Mouse (Mus musculus): Measurements from ENCODE around the gene S100pbp. TPM values are rescaled to one million over a fixed set of nuclear protein-coding genes. Genes with fewer than 3 reads are reported as not detected.
A peak's percentile ranks its signal among the peaks of the same experiment; 100 is the strongest.

S100pbp gene
- polyA plus RNA-seq, 1 experiment from 2014 or later, result 12.3 TPM

- H3K36me3 ChIP-seq, result peaks cover 17% of the 10 kb centered on the region
- H3K9ac ChIP-seq, result peak overlapping the region; percentile 95
- no peaks in the 10 kb centered on the region for H3K27me3 ChIP-seq (replicated peaks)
- H3K4me3 ChIP-seq, result peak overlapping the region; percentile 92
- no peak for ATAC-seq (ENCODE audit: extremely low read depth, insufficient number of reproducible peaks, low FRiP score, low TSS enrichment)
- H3K9me3 ChIP-seq, result no peaks in the 10 kb centered on the region
- WGBS, result 42% methylated on average over 5 of the region's 5 CpGs
- peaks cover 30% of the 10 kb centered on the region for H3K4me1 ChIP-seq
- H3K4me2 ChIP-seq, result peak overlapping the region; percentile 79
- H3K27ac ChIP-seq (replicated peaks), result peak overlapping the region; percentile 93
These were observed 1.4 kb downstream of the S100pbp start for GRCm38 (mm10) chr4:129188041-129188659.

- 69% methylated on average over 1 of the region's 1 CpGs for WGBS
- Histone ChIP-seq H3K9ac (no peak overlapping the region), H3K27me3 (replicated peaks) (no peaks in the 10 kb centered on the region), H3K4me3 (no peak overlapping the region), H3K9me3 (no peaks in the 10 kb centered on the region), H3K27ac (replicated peaks) (no peak overlapping the region), H3K36me3 (peaks cover 82% of the 10 kb centered on the region), H3K4me2 (no peak overlapping the region), H3K4me1 (no peaks in the 10 kb centered on the region)
- no peak for ATAC-seq (ENCODE audit: extremely low read depth, insufficient number of reproducible peaks, low FRiP score, low TSS enrichment)
These were observed 10.0 kb downstream of the S100pbp start for GRCm38 (mm10) chr4:129179560-129179959.

- Histone ChIP-seq H3K4me1 (no peaks in the 10 kb centered on the region), H3K9ac (no peak overlapping the region), H3K27me3 (replicated peaks) (no peaks in the 10 kb centered on the region), H3K27ac (replicated peaks) (no peak overlapping the region), H3K36me3 (peaks cover 85% of the 10 kb centered on the region), H3K9me3 (peaks cover 3% of the 10 kb centered on the region; the same call in 1 of the 2 replicates), H3K4me3 (no peak overlapping the region), H3K4me2 (no peak overlapping the region)
- WGBS, result 80% methylated on average over 1 of the region's 1 CpGs
- ATAC-seq (ENCODE audit: extremely low read depth, insufficient number of reproducible peaks, low FRiP score, low TSS enrichment), result no peak
These were observed 17.0 kb downstream of the S100pbp start for GRCm38 (mm10) chr4:129172529-129172928.

- no peak overlapping the region for H3K27ac ChIP-seq (replicated peaks)
- no peak for ATAC-seq (ENCODE audit: extremely low read depth, insufficient number of reproducible peaks, low FRiP score, low TSS enrichment)
- no peaks in the 10 kb centered on the region for H3K27me3 ChIP-seq (replicated peaks)
- H3K4me2 ChIP-seq, result no peak overlapping the region
- H3K4me1 ChIP-seq, result peaks cover 18% of the 10 kb centered on the region
- 80% methylated on average over 4 of the region's 4 CpGs for WGBS
- peaks cover 71% of the 10 kb centered on the region for H3K36me3 ChIP-seq
- H3K4me3 ChIP-seq, result no peak overlapping the region
- H3K9ac ChIP-seq, result no peak overlapping the region
- H3K9me3 ChIP-seq, result no peaks in the 10 kb centered on the region
These were observed 27.8 kb downstream of the S100pbp start for GRCm38 (mm10) chr4:129161581-129162255.

- no peak overlapping the region for H3K4me3 ChIP-seq
- no peaks in the 10 kb centered on the region for H3K9me3 ChIP-seq
- no peak overlapping the region for H3K27ac ChIP-seq (replicated peaks)
- peaks cover 70% of the 10 kb centered on the region for H3K36me3 ChIP-seq
- H3K27me3 ChIP-seq (replicated peaks), result no peaks in the 10 kb centered on the region
- no peak overlapping the region for H3K4me2 ChIP-seq
- no peak for ATAC-seq (ENCODE audit: extremely low read depth, insufficient number of reproducible peaks, low FRiP score, low TSS enrichment)
- 86% methylated on average over 1 of the region's 1 CpGs for WGBS
- no peak overlapping the region for H3K9ac ChIP-seq
- H3K4me1 ChIP-seq, result peaks cover 18% of the 10 kb centered on the region
These were observed 28.5 kb downstream of the S100pbp start for GRCm38 (mm10) chr4:129161076-129161475.

- peak overlapping the region; percentile 42; the same call in 1 of the 2 replicates for H3K27ac ChIP-seq (replicated peaks)
- no peaks in the 10 kb centered on the region for H3K27me3 ChIP-seq (replicated peaks)
- H3K4me1 ChIP-seq, result peaks cover 18% of the 10 kb centered on the region
- peaks cover 69% of the 10 kb centered on the region for H3K36me3 ChIP-seq
- ATAC-seq (ENCODE audit: extremely low read depth, insufficient number of reproducible peaks, low FRiP score, low TSS enrichment), result no peak
- H3K9me3 ChIP-seq, result no peaks in the 10 kb centered on the region
- H3K4me3 ChIP-seq, result no peak overlapping the region
- no peak overlapping the region for H3K4me2 ChIP-seq
- 0 out of 2 replicates have a peak overlapping the region, but pooled peaks have one; percentile 24 for H3K9ac ChIP-seq
- 21% methylated on average over 3 of the region's 3 CpGs for WGBS
These were observed 31.0 kb downstream of the S100pbp start for GRCm38 (mm10) chr4:129158549-129158948.

- Histone ChIP-seq H3K9me3 (no peaks in the 10 kb centered on the region), H3K36me3 (peaks cover 71% of the 10 kb centered on the region), H3K27me3 (replicated peaks) (no peaks in the 10 kb centered on the region), H3K4me2 (no peak overlapping the region), H3K4me1 (peaks cover 18% of the 10 kb centered on the region), H3K9ac (no peak overlapping the region), H3K4me3 (no peak overlapping the region), H3K27ac (replicated peaks) (peak overlapping the region; percentile 49; the same call in 1 of the 2 replicates)
- WGBS, result 77% methylated on average over 5 of the region's 5 CpGs
- no peak for ATAC-seq (ENCODE audit: extremely low read depth, insufficient number of reproducible peaks, low FRiP score, low TSS enrichment)
These were observed 32.0 kb downstream of the S100pbp start for GRCm38 (mm10) chr4:129157541-129157940.

GRCm38 (mm10) chr4:129151276-129151811, 38.2 kb downstream of the S100pbp start:
- Histone ChIP-seq H3K36me3 (peaks cover 76% of the 10 kb centered on the region), H3K9ac (no peak overlapping the region), H3K4me1 (peaks cover 20% of the 10 kb centered on the region), H3K4me3 (no peak overlapping the region), H3K27ac (replicated peaks) (no peak overlapping the region), H3K9me3 (no peaks in the 10 kb centered on the region), H3K27me3 (replicated peaks) (no peaks in the 10 kb centered on the region), H3K4me2 (no peak overlapping the region)
- ATAC-seq (ENCODE audit: extremely low read depth, insufficient number of reproducible peaks, low FRiP score, low TSS enrichment), result no peak
- 88% methylated on average over 4 of the region's 4 CpGs for whole genome bisulfite sequencing

- Histone ChIP-seq H3K9me3 (no peaks in the 10 kb centered on the region), H3K4me2 (no peak overlapping the region), H3K27me3 (replicated peaks) (no peaks in the 10 kb centered on the region), H3K4me1 (peaks cover 38% of the 10 kb centered on the region), H3K27ac (replicated peaks) (no peak overlapping the region), H3K9ac (no peak overlapping the region), H3K4me3 (no peak overlapping the region), H3K36me3 (peaks cover 58% of the 10 kb centered on the region)
- WGBS, result 79% methylated on average over 1 of the region's 1 CpGs
- ATAC-seq (ENCODE audit: extremely low read depth, insufficient number of reproducible peaks, low FRiP score, low TSS enrichment), result no peak
These were observed 40.2 kb downstream of the S100pbp start for GRCm38 (mm10) chr4:129149321-129149720.

- Histone ChIP-seq H3K9me3 (no peaks in the 10 kb centered on the region), H3K4me1 (peaks cover 54% of the 10 kb centered on the region), H3K27me3 (replicated peaks) (no peaks in the 10 kb centered on the region), H3K4me3 (no peak overlapping the region), H3K27ac (replicated peaks) (peak overlapping the region; percentile 41), H3K36me3 (peaks cover 45% of the 10 kb centered on the region), H3K9ac (no peak overlapping the region), H3K4me2 (peak overlapping the region; percentile 22; the same call in 1 of the 2 replicates)
- 57% methylated on average over 13 of the region's 13 CpGs for WGBS
- ATAC-seq (ENCODE audit: extremely low read depth, insufficient number of reproducible peaks, low FRiP score, low TSS enrichment), result no peak
These were observed 41.9 kb downstream of the S100pbp start for GRCm38 (mm10) chr4:129147552-129148103.

GRCm38 (mm10) chr4:129146392-129146791, 43.1 kb downstream of the S100pbp start:
- Histone ChIP-seq H3K4me3 (no peak overlapping the region), H3K9ac (no peak overlapping the region), H3K4me1 (peaks cover 66% of the 10 kb centered on the region), H3K27me3 (replicated peaks) (no peaks in the 10 kb centered on the region), H3K27ac (replicated peaks) (peak overlapping the region; percentile 63), H3K36me3 (peaks cover 33% of the 10 kb centered on the region), H3K4me2 (no peak overlapping the region), H3K9me3 (no peaks in the 10 kb centered on the region)
- no peak for ATAC-seq (ENCODE audit: extremely low read depth, insufficient number of reproducible peaks, low FRiP score, low TSS enrichment)
- 30% methylated on average over 2 of the region's 2 CpGs for WGBS
